Mouse (Mus musculus) adrenal gland, adult 8-10 months (tissue): ENCODE measurements around the gene Ccdc157. TPM values are rescaled to one million over a fixed set of nuclear protein-coding genes. Genes with fewer than 3 reads are reported as not detected.
"Not testable (repeated sequence)": the region's sequence is repeated elsewhere in the genome, so short reads cannot be mapped to it uniquely, and the experiment has no call there.

Experiments
- DNase-seq: peaks from one replicate; pipeline ENCODE4 v3.0.0; 2022
- total RNA-seq, 4 experiments: library from RNA; stranded (reverse); gene quantifications; 2 replicates each; pipeline ENCODE4 v1.2.4; 2022

The Ccdc157 gene
- total RNA-seq, 4 experiments from 2014 or later: 11.8 to 22.5 (median 15.3) TPM

GRCm38 (mm10) chr11:4182061-4182460 is 22.0 kb upstream of the Ccdc157 start:
- DNase-seq: no peak

DNA sequence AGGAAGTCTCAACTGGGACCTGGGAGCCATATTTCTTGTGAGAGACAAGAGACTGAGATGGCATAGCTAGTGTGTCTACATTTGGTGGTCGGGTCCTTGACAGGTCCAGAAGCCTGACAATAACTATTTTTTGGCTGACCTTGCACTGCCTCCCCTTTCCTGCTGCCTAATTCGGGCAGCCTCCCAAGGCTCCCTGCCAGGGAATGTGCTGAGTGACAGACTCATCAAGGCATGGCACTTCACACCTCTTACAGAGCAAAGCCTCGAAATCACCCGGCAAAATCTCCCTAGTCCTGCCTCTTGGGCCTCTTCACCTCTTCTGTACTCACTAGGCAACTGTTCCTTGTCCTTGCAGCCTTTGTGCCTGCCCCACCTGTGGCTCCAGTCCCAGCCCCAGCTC is 17.6 kb upstream of the Ccdc157 start:
- no peak for DNase-seq

- peak; percentile 50 for DNase-seq
These were observed 14.5 kb upstream of the Ccdc157 start for GRCm38 (mm10) chr11:4174586-4174985.

- peak; percentile 37 for DNase-seq
These were observed 6.5 kb upstream of the Ccdc157 start for GRCm38 (mm10) chr11:4166467-4167090.

- DNase-seq: no peak
These were observed 4.6 kb upstream of the Ccdc157 start for GRCm38 (mm10) chr11:4164701-4165100.

DNA sequence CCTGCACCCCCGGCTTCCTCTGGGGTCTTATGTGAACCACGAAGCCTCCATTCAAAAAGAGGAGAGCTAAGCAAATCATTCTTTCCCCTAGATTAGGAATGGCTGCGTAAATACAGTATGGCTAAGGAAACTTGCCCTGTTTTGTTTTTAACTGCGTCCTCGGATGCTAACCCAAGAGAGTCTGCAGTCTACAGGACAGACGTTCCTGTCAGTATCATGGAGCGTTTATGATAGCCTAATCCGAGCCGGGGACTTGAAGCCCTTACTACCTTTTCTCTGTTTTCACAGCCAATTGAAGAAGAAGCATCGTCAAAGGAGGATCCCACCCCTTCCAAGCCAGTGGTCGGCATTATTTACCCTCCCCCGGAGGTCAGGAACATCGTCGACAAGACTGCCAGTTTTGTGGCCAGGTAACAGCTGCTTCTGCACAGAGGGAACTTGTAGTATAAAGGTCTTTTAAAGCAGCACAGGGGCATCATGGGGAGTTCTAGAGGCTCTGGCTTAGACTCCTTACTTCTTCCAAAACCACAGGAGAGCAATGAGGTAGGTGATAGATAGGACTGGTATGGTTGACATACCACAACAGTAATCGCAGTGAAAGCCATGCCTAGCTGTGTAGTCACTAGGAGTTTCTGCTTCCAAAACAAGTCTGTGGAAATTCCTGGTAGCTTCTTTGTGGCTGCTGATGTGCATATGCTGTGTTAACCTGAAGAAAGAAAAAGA is 826 bp upstream of the Ccdc157 start:
- no peak for DNase-seq

DNA sequence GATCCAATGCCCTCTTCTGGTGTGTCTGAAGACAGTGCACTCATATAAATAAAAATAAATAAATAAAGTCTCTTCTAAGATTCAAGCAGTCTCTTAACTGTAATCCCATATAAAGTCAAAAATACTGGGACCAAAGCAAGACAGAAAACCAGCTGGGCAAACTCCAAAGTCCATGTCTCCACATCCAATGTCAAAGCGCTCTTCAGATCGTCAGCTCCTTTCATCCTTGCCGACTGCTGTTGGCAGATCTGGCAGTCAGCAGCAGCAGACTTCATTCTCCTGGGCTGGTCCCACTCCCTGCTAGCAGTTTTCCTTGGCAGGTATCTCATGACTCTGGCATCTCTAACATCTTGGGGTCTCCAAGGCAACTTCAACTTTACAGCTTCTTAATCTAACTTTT is 1.4 kb downstream of the Ccdc157 start:
- DNase-seq: no peak

DNA sequence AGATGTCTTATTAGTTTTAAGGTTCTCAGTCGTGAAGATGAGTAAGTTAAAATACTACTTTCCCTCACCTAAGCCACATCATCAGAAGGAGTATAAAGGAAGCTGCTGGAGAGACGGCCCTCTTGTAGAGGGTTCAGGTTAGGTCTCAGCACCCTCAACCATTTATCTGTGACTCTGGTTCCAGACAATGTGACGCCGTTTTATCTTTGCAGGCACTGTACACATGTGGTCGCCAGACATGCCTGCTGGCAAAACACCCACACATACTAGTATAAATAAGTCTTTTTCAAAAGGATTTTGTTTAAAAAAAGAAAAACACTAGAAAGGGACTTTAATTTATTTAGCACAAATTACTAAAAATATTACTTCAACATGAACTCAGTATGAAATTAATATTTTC is 4.5 kb downstream of the Ccdc157 start:
- DNase-seq: no peak

DNA sequence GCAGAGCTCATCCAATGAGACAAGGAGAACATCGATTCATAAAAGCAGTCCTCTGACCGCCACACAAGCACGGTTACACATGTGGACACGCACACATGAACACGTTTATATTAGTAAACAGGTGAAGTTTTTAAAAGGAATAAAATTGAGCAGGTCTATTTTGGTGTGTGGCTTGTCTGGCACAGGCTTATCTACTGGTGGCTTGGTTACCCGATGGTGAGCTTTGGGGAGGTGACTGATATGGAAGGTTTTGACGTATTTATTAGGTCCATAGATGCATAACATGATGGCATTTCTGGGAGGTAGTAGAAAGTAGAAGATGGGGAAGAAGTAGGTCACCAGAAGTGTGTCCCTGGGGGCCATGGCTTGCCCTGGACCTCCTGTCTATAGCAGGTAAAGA is 6.4 kb downstream of the Ccdc157 start:
- no peak for DNase-seq

DNA sequence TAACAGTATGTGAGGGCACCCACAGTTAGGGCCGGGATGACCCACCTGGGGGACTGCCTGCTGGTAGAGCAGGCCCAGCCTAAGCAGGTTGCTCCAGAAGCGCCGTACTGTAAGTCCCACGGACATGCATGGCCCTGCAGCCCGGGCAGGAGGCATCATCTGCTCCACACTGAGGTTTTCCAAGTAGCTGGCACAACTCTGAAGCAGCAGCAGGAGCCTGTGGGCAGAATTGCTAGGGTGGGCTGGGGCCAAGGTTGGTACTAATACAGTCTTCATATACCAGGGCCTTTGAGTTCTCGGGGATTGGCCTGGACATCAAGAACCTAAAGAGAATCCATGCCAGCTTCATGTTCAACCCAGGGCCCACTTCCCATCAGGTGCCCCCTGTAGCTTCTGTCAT is 10.2 kb downstream of the Ccdc157 start:
- DNase-seq: no peak

GRCm38 (mm10) chr11:4148536-4149156 is 11.4 kb downstream of the Ccdc157 start:
- no peak for DNase-seq

- DNase-seq: no peak
These were observed 12.0 kb downstream of the Ccdc157 start for GRCm38 (mm10) chr11:4148120-4148519.

DNA sequence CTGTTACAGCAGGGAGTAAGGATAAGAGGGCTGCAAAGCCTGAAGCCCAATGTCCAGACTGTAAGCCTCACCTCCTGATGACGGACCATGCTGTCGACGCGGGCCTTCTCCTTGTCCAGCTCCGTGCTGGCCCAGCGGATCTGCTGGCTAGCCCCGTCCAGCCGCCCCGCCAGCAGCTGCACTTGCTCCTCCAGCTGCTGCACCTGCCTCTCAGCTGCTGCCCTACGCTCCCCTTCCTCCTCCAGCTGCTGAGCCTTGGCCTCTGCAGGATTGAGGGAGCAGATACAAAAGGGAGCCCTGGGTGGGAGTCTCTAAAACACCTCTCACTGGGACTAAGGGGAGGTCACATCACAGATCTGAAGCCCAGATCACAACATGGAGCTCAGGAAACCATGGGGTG is 13.0 kb downstream of the Ccdc157 start:
- no peak for DNase-seq

- DNase-seq: no peak
These were observed 13.7 kb downstream of the Ccdc157 start for GRCm38 (mm10) chr11:4146381-4146780.

DNA sequence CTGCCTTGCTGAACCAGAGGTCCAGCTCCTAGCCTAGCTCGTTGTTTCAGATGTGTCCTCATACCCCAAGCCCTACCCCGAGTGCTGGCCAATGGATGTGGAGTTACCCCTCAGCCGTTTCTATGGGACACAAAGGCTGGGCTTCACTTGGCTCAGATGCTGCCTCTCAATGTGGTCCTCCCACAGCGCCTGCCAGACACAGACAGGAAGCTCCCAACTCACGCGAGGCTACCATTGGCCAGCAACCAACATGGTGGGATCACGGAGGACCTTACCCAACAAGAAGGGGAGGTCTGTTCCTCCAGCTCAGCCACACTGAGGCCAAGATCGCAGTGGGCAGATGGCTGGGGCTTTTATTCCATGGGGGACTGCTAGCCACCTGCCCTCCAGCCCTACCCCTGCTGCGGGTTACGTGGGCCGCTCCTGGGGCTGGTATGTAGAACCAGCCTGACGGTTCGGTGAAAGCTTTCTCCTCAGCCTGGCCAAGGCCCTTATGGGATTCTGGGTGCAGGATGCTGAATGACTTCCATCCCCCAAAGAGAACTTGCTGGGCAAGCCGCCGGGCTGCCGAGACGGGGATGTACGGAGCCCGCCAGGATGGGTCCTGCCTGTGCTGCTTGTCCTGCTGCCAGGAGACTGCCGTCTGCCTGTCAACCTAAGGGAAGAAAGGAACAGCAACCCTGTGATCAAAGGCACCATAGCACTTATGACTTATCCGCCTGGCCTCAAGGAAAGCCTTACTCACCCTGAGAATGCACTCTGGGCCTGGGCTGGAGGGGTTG is 16.6 kb downstream of the Ccdc157 start:
- no peak for DNase-seq

- DNase-seq: no peak
These were observed 17.7 kb downstream of the Ccdc157 start for GRCm38 (mm10) chr11:4142352-4142751.

- DNase-seq: no peak
These were observed 18.6 kb downstream of the Ccdc157 start for GRCm38 (mm10) chr11:4141505-4141904.

DNA sequence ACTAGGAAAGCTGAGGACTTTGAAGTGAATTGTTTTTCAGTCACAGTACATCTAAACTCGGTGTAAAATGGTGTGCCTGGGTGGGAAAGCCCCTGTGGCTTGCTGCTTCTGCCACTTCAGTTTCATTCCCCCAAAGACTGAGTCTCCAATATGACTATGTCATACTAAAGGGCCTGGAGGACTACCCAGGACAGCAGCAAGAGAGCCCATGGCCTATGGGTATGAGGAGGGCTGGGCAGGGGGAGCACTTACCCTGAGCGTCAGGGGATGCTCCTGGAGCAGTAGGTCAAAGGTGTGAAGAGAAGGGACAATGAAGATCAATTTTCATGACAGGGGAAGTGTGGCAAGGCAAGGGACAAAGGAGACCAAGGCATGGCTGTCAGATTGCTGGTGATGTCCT is 21.1 kb downstream of the Ccdc157 start:
- no peak for DNase-seq

GRCm38 (mm10) chr11:4134986-4135935 is 24.8 kb downstream of the Ccdc157 start, which contains the start of gene Rnf215:
TSS of gene Rnf215 (plus strand) at chr11:4135202.
- peak; percentile 76 for DNase-seq

- DNase-seq: no peak
These were observed 25.7 kb downstream of the Ccdc157 start for GRCm38 (mm10) chr11:4134400-4134799.

GRCm38 (mm10) chr11:4133450-4133849 is 26.6 kb downstream of the Ccdc157 start:
- no peak for DNase-seq

GRCm38 (mm10) chr11:4128461-4128860 is 31.6 kb downstream of the Ccdc157 start:
- DNase-seq: not testable (repeated sequence)
